Mouse (Mus musculus): Measurements from ENCODE around the gene Glt28d2.

DNA sequence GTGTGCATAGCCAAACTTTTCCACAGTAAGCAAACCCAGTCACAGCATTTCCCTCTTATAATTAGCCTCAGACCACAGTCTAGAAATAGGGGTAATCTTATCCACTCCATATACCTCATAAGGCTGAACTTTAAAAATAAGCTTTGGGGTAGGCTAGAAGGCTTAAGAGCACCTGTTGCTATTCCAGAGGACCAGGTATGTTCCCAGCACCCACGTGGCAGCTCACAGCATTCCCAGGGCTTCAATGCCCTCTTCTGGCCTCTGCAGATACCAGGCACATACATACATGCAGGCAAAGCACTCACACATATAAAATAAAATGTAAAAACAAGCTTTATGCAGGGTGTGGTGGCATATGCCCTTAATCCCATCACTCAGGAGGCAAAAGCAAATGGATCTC lies 53.7 kb downstream of the Glt28d2 start:
- TF ChIP-seq CTCF (IDR thresholded peaks at IDR 0.05) (no peak), EP300 (IDR thresholded peaks at IDR 0.05; ENCODE audit: insufficient read depth, low read depth, low read length) (no peak), POLR2A (IDR thresholded peaks at IDR 0.05; ENCODE audit: insufficient read depth, low read depth, low read length) (no peak)
